Comparison of ENCODE assay signal across 16 mouse cellular contexts in genomic region chr17:50908568-50909335, GRCm38 (mm10).
DNase-seq lines count a peak whose midpoint lies in the region; ATAC-seq and TF ChIP-seq lines count a peak whose summit lies in the region.
"Had no signal": no experiment of that assay in that cellular context is flagged by ENCODE, and none has a peak within 500 bp of the region (broad histone marks: within the 10 kb centered on the region; RNA-seq: fewer than 3 reads in every experiment).

No protein-coding gene starts in this region.

- H3K27ac ChIP-seq in forebrain, embryonic 13.5 days, result no peak overlapping the region
- no peak overlapping the region for H3K27ac ChIP-seq in forebrain, embryonic 11.5 days (ENCODE audit: low read depth, low read length)
- no peak overlapping the region for H3K27ac ChIP-seq in hindbrain, embryonic 14.5 days
- H3K27ac ChIP-seq in midbrain, embryonic 15.5 days, result no peak overlapping the region
- H3K27ac ChIP-seq: embryonic facial prominence, embryonic 12.5 days; liver, embryonic 12.5 days; stomach, embryonic 15.5 days had no signal

- H3K4me3 ChIP-seq in forebrain, embryonic 13.5 days, result no peak overlapping the region
- H3K4me3 ChIP-seq in forebrain, embryonic 11.5 days (ENCODE audit: low read depth, low read length), result no peak overlapping the region
- no peak overlapping the region for H3K4me3 ChIP-seq in hindbrain, embryonic 14.5 days (replicated peaks; ENCODE audit: low read length)
- no peak overlapping the region for H3K4me3 ChIP-seq in midbrain, embryonic 15.5 days
- H3K4me3 ChIP-seq: embryonic facial prominence, embryonic 12.5 days; liver, embryonic 12.5 days; stomach, embryonic 15.5 days had no signal

- no peaks in the 10 kb centered on the region for H3K9me3 ChIP-seq in forebrain, embryonic 13.5 days (replicated peaks)
- no peaks in the 10 kb centered on the region for H3K9me3 ChIP-seq in forebrain, embryonic 11.5 days (ENCODE audit: control insufficient read depth, low read length)
- H3K9me3 ChIP-seq in hindbrain, embryonic 14.5 days (ENCODE audit: control insufficient read depth, low read length), result no peaks in the 10 kb centered on the region
- H3K9me3 ChIP-seq in midbrain, embryonic 15.5 days, result no peaks in the 10 kb centered on the region
- H3K9me3 ChIP-seq: embryonic facial prominence, embryonic 12.5 days; liver, embryonic 12.5 days; stomach, embryonic 15.5 days had no signal

- peaks cover 9% of the 10 kb centered on the region; the same call in 1 of the 2 replicates for H3K4me1 ChIP-seq in forebrain, embryonic 13.5 days
- H3K4me1 ChIP-seq in forebrain, embryonic 11.5 days (replicated peaks; ENCODE audit: control insufficient read depth, insufficient read depth, low read length), result peaks cover 2% of the 10 kb centered on the region; the same call in 1 of the 2 replicates
- H3K4me1 ChIP-seq in hindbrain, embryonic 14.5 days (replicated peaks; ENCODE audit: control insufficient read depth, insufficient read depth, low read length), result 0 out of 2 replicates have a peak, but pooled peaks cover 5% of the 10 kb centered on the region
- H3K4me1 ChIP-seq in midbrain, embryonic 15.5 days, result peaks cover 9% of the 10 kb centered on the region
- H3K4me1 ChIP-seq: stomach, embryonic 15.5 days had no signal

- TF ChIP-seq POLR2A in brain, embryonic 14.5 days (IDR thresholded peaks at IDR 0.05; ENCODE audit: borderline replicate concordance, extremely low read depth, insufficient read depth, insufficient read length, poor library complexity, severe bottlenecking), result no peak

- H3K36me3 ChIP-seq in forebrain, embryonic 13.5 days (ENCODE audit: poor library complexity, severe bottlenecking), result no peaks in the 10 kb centered on the region
- H3K36me3 ChIP-seq in forebrain, embryonic 11.5 days (ENCODE audit: control insufficient read depth, insufficient read depth, low read length), result no peaks in the 10 kb centered on the region
- no peaks in the 10 kb centered on the region for H3K36me3 ChIP-seq in hindbrain, embryonic 14.5 days (replicated peaks; ENCODE audit: control insufficient read depth, insufficient read depth)
- no peaks in the 10 kb centered on the region for H3K36me3 ChIP-seq in midbrain, embryonic 15.5 days (replicated peaks)
- H3K36me3 ChIP-seq: embryonic facial prominence, embryonic 12.5 days; liver, embryonic 12.5 days; stomach, embryonic 15.5 days had no signal

- WGBS in forebrain, embryonic 13.5 days, result 61% methylated on average over 6 of the region's 6 CpGs
- 70% methylated on average over 6 of the region's 6 CpGs for WGBS in forebrain, embryonic 11.5 days
- 56% methylated on average over 6 of the region's 6 CpGs for WGBS in hindbrain, embryonic 14.5 days
- WGBS in midbrain, embryonic 15.5 days, result 54% methylated on average over 6 of the region's 6 CpGs

- TF ChIP-seq CTCF in brain, embryonic 14.5 days (IDR thresholded peaks at IDR 0.05; ENCODE audit: borderline replicate concordance, extremely low read depth, insufficient read depth, insufficient read length), result no peak

- H3K27me3 ChIP-seq in forebrain, embryonic 13.5 days, result no peaks in the 10 kb centered on the region
- H3K27me3 ChIP-seq in forebrain, embryonic 11.5 days (ENCODE audit: control insufficient read depth, insufficient read depth, low read length), result no peaks in the 10 kb centered on the region
- no peaks in the 10 kb centered on the region for H3K27me3 ChIP-seq in hindbrain, embryonic 14.5 days (ENCODE audit: control insufficient read depth, insufficient read depth, low read length)
- H3K27me3 ChIP-seq in midbrain, embryonic 15.5 days (replicated peaks), result no peaks in the 10 kb centered on the region
- H3K27me3 ChIP-seq: embryonic facial prominence, embryonic 12.5 days; liver, embryonic 12.5 days; stomach, embryonic 15.5 days had no signal

- no peak overlapping the region for H3K4me2 ChIP-seq in forebrain, embryonic 13.5 days
- H3K4me2 ChIP-seq in forebrain, embryonic 11.5 days (ENCODE audit: low read depth, low read length, severe bottlenecking), result no peak overlapping the region
- 0 out of 2 replicates have a peak overlapping the region, but pooled peaks have one; percentile 10 for H3K4me2 ChIP-seq in hindbrain, embryonic 14.5 days (replicated peaks)
- no peak overlapping the region for H3K4me2 ChIP-seq in midbrain, embryonic 15.5 days
- H3K4me2 ChIP-seq: embryonic facial prominence, embryonic 12.5 days; liver, embryonic 12.5 days; stomach, embryonic 15.5 days had no signal

- peak; percentile 77 for ATAC-seq in forebrain, embryonic 13.5 days
- no peak for ATAC-seq in forebrain, embryonic 11.5 days (replicated peaks; ENCODE audit: low FRiP score)
- ATAC-seq in hindbrain, embryonic 14.5 days (ENCODE audit: low FRiP score), result peak; percentile 74; the same call in 1 of the 2 replicates
- ATAC-seq in midbrain, embryonic 15.5 days (replicated peaks), result peak; percentile 86
- ATAC-seq: liver, embryonic 12.5 days had no signal

- no peak for DNase-seq in forebrain, embryonic 11.5 days (ENCODE audit: low spot score)
- DNase-seq in brain, embryonic 14.5 days (ENCODE audit: low read depth), result peak; percentile 53
- peak; percentile 26 for DNase-seq in hindbrain, embryonic 14.5 days (ENCODE audit: low spot score)
- no peak for DNase-seq in thymus, postnatal 14 days
- no peak for DNase-seq in ovary, postnatal 36 days (ENCODE audit: low spot score)
- no peak for DNase-seq in left cerebral cortex, adult 8-10 months (ENCODE audit: low spot score in 2 of 2)
- DNase-seq: cerebellum, adult 18-20 months; kidney, postnatal 25 days; layer of hippocampus, postnatal 36 days; right cerebral cortex, postnatal 4 days; thymus, postnatal 25 days had no signal

- H3K9ac ChIP-seq in forebrain, embryonic 13.5 days, result no peak overlapping the region
- H3K9ac ChIP-seq in forebrain, embryonic 11.5 days (ENCODE audit: low read length), result no peak overlapping the region
- no peak overlapping the region for H3K9ac ChIP-seq in hindbrain, embryonic 14.5 days
- no peak overlapping the region for H3K9ac ChIP-seq in midbrain, embryonic 15.5 days
- H3K9ac ChIP-seq: embryonic facial prominence, embryonic 12.5 days; liver, embryonic 12.5 days; stomach, embryonic 15.5 days had no signal

Comparison
In these comparisons a context has a peak if more than half of its experiments do, and no peak if none do; other contexts are left out.
1. DNase-seq: peak in brain, embryonic 14.5 days (single experiment) and hindbrain, embryonic 14.5 days (single experiment); none in forebrain, embryonic 11.5 days (single experiment), thymus, postnatal 14 days (single experiment), ovary, postnatal 36 days (single experiment) and left cerebral cortex, adult 8-10 months (0 of 2).